Mouse (Mus musculus): ENCODE data around the gene Gtf3c6.

Gene Gtf3c6

GRCm38 (mm10) chr10:40257414-40258255 is at the start of gene Gtf3c6:
TSS of gene Gtf3c6 (minus strand) at chr10:40258108.
- DNase-seq (ENCODE audit: low read depth, low spot score): peak; percentile 83

- DNase-seq (ENCODE audit: low read depth, low spot score): no peak
Observed at GRCm38 (mm10) chr10:40305989-40306388, 48.1 kb upstream of the Gtf3c6 start.

GRCm38 (mm10) chr10:40302140-40302985 is 44.5 kb upstream of the Gtf3c6 start, which contains the start of gene Amd1:
TSS of gene Amd1 (minus strand) at chr10:40302186.
- peak; percentile 98 for DNase-seq (ENCODE audit: low read depth, low spot score)

- peak; percentile 30 for DNase-seq (ENCODE audit: low read depth, low spot score)
Observed at GRCm38 (mm10) chr10:40301181-40302075, 43.5 kb upstream of the Gtf3c6 start.

GRCm38 (mm10) chr10:40300648-40301171 is 42.8 kb upstream of the Gtf3c6 start:
- DNase-seq (ENCODE audit: low read depth, low spot score): peak; percentile 57

GRCm38 (mm10) chr10:40292640-40293039 is 34.7 kb upstream of the Gtf3c6 start:
- no peak for DNase-seq (ENCODE audit: low read depth, low spot score)

GRCm38 (mm10) chr10:40286767-40287166 is 28.9 kb upstream of the Gtf3c6 start:
- no peak for DNase-seq (ENCODE audit: low read depth, low spot score)

GRCm38 (mm10) chr10:40285571-40285970 is 27.7 kb upstream of the Gtf3c6 start:
- no peak for DNase-seq (ENCODE audit: low read depth, low spot score)

GRCm38 (mm10) chr10:40284997-40285396 is 27.1 kb upstream of the Gtf3c6 start:
- no peak for DNase-seq (ENCODE audit: low read depth, low spot score)

- DNase-seq (ENCODE audit: low read depth, low spot score): no peak
Observed at GRCm38 (mm10) chr10:40284179-40284831, 26.4 kb upstream of the Gtf3c6 start.

- no peak for DNase-seq (ENCODE audit: low read depth, low spot score)
Observed at GRCm38 (mm10) chr10:40283636-40284035, 25.7 kb upstream of the Gtf3c6 start.

GRCm38 (mm10) chr10:40281565-40281964 is 23.7 kb upstream of the Gtf3c6 start:
- DNase-seq (ENCODE audit: low read depth, low spot score): no peak

GRCm38 (mm10) chr10:40278317-40278716 is 20.4 kb upstream of the Gtf3c6 start:
- DNase-seq (ENCODE audit: low read depth, low spot score): no peak

GRCm38 (mm10) chr10:40275991-40276390 is 18.1 kb upstream of the Gtf3c6 start:
- no peak for DNase-seq (ENCODE audit: low read depth, low spot score)

GRCm38 (mm10) chr10:40273938-40274337 is 16.0 kb upstream of the Gtf3c6 start:
- DNase-seq (ENCODE audit: low read depth, low spot score): no peak

GRCm38 (mm10) chr10:40271216-40271615 is 13.3 kb upstream of the Gtf3c6 start:
- no peak for DNase-seq (ENCODE audit: low read depth, low spot score)

GRCm38 (mm10) chr10:40264920-40265319 is 7.0 kb upstream of the Gtf3c6 start:
- no peak for DNase-seq (ENCODE audit: low read depth, low spot score)

- DNase-seq (ENCODE audit: low read depth, low spot score): no peak
Observed at GRCm38 (mm10) chr10:40263691-40264090, 5.8 kb upstream of the Gtf3c6 start.

GRCm38 (mm10) chr10:40262200-40262599 is 4.3 kb upstream of the Gtf3c6 start:
- DNase-seq (ENCODE audit: low read depth, low spot score): no peak

GRCm38 (mm10) chr10:40260305-40260704 is 2.4 kb upstream of the Gtf3c6 start:
- DNase-seq (ENCODE audit: low read depth, low spot score): no peak

- no peak for DNase-seq (ENCODE audit: low read depth, low spot score)
Observed at GRCm38 (mm10) chr10:40259542-40259941, 1.6 kb upstream of the Gtf3c6 start.

Measured in retina, postnatal 7 days (tissue).